Mouse (Mus musculus): Measurements from ENCODE around the gene Prom1.

The Prom1 gene

DNA sequence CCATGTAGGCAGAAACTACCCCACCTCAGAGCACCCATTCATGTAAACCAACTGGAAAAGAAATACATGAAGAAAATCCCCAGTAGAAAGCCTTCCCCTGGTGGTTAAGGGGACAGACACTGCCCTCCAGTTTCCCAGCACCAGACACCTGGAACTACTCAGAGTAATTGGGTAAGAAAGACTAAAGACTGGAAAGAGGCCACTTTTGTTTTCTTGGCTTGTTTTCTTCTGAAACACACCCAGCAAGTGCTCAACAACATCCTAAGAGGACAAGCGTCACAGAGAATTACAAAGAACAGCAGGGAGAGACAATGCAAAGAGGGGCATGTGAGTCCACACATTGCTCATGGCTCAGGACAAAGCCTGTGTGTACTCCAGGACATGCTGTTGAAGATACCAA is 20.7 kb downstream of the Prom1 start:
- in situ Hi-C loops (cut with MboI; ENCODE audit: unreplicated experiment in 2 of 2), result no loop called here

DNA sequence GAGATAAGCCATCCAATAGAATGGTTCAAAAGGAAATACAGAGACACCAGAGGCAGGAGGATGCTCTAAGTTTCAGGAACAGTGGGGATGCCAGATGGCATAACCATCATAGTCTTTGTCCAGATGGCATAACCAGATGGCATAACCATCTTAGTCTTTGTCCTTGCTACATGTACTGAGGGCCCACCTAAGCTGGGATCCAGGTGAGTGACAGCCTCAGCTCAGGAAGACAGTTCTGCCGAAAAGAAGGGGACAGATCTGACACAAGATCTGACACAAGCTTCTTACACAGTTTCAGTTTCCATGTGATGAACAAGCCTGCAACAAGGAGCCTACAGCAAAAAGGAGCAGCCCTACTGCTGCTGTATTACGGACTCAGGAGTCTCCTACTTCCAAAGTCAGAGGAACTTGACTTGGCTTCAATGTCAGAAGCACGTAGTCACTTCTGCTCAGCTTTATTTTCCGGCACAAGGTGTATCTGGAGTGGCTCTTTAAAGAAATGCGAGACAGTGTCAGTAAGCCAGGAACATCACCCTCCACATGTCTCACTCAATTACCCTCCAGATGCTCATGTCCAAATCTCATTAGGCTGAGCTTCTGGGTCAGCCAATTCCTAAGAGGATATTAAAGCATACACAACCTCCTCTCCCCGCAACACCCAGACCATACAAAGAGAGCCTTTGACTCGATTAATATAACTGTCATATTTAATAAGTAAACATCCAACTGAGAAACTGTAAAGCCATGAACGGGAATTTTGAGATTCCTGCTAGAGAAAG is 21.4 kb downstream of the Prom1 start:
- in situ Hi-C loops (cut with MboI; ENCODE audit: unreplicated experiment in 2 of 2), result no loop called here

DNA sequence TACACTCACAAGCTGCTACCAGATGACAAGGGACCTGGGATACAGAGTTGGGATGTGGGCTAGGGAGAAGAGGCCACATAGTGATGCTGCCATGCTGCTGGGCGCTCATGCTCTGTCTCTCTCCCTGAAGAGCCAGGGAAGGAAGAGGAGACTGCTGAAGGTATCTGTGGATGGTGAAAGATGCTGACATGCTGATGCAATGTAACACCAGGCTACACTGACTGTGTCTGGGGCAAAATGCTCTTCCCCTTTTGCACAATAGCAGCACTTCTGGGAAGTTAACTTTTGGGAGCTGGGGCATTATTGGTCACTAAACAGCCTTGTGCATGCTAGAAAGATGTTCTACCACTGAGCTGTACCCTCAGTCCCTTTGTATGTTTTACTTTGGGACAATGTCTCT is 26.4 kb downstream of the Prom1 start:
- in situ Hi-C loops (cut with MboI; ENCODE audit: unreplicated experiment in 2 of 2), result no loop called here

DNA sequence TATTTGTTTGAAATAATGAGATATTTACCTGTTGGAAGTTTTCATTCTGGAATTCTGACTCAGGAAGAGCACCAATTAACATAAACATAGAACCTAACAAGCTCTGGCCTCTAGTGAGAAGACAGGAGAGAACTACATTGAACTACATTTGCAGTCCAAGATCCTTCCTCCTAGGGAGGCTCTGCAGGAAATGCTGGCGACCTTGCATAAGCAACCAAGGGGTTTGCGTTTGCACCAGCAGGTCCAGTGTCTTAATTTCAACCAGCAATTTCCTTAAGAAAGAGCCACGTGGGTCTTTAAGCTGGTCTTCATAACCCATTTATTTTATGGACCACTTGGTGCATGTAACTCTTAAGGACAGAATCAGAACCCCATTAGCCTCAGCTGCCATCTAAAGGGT is 28.2 kb downstream of the Prom1 start:
- in situ Hi-C loops (cut with MboI; ENCODE audit: unreplicated experiment in 2 of 2), result loop anchor here in 1 of 2 experiments (25.0 kb wide), 1 partner anchor 764 kb away; no protein-coding TSS in a partner anchor

DNA sequence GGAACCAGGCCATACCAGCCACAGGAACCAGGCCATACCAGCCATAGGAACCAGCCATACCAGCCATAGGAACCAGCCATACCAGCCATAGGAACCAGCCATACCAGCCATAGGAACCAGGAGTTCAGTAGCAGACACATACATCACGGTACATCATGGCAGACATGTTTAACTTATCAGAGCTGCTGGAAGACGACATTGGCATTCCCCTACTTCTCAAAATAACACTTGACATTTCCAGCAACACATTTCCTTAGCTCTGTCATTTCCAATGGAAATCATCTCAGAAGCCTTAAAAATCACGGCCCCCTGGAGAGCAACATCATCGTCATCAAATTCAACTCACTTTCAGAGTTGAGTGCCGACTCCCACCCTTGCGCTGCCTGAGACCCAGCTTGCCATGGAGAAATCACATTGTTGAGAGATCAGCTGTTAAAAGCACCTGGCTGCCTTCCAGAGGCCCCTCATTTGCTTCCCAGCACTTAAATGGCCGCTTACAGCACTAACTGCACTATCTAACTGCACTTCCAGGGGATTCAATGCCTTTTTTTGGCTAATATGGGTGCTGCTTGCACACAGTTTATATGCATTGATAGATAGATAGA is 31.2 kb downstream of the Prom1 start:
- in situ Hi-C loops (cut with MboI; ENCODE audit: unreplicated experiment in 2 of 2), result loop anchor here in 1 of 2 experiments (25.0 kb wide), 1 partner anchor 767 kb away; no protein-coding TSS in a partner anchor

DNA sequence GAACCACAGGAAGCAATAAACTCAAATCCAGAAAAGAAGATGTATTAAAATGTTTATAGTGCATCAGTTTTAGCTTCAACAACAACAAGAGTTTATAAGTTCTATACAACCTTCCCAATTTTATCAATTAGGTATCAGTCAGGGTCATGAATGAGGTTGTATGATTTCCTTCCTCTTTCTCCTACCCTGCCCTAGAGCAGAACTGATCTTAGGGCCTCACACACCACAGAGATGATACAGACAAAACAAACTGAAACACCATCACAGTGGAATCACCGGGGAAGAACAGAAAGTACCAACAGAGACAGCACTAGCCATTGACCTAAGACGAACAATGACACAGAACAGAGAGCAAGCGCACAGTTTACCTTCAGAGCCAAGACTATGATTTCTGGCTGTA is 43.6 kb downstream of the Prom1 start:
- in situ Hi-C loops (cut with MboI; ENCODE audit: unreplicated experiment in 2 of 2), result loop anchor here in 1 of 2 experiments (10.0 to 25.0 kb wide), 2 partner anchors 107 to 779 kb away; no protein-coding TSS in a partner anchor

DNA sequence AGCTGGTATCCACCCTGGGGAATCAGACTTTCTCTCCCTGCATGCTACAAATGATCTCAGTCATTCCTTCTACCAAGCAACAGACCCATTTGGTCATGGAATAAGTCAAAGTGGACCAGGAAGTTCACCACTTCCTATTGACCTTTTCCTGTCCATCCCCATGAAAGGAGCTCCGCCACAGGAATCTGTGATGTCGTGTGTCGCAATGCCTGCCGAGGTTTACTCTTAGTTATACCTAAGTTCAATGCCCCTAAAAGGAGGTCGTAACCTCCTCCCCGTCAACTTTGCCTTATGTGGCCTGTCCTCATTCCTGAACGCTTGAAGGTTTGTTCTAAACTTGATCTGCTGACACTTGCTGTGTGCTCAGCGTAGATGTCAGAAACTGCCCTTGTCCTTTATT is 51.6 kb downstream of the Prom1 start:
- in situ Hi-C loops (cut with MboI; ENCODE audit: unreplicated experiment in 2 of 2), result loop anchor here in 1 of 2 experiments (5.0 to 25.0 kb wide), 3 partner anchors 115 to 787 kb away; no protein-coding TSS in a partner anchor

DNA sequence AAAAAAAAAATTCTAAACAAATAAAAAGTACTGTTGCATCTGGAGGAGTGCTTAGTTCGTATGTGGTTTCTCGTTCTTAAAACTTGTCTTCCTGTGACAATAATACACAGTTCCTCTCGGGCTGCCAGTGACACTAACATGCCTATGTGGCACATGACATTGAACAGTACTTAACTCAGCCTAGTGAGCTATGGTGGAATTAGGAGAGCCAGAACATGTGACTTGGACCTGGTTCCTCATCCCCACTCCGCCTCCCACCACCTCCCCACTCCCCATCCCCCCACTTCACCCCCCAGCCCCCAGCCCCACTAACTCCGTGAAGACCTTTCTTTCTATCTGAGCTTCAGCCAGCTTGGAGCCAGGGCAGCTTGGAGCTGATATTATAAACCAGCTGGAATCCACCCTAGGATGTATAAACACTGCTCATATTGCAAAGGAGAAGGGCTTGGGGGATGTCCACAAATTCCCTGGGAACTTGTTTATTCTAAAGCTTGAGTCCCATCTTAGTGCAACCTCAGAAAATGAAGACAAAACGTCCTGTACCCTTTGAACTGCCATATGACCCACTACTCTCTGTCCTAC is 52.3 kb downstream of the Prom1 start:
- in situ Hi-C loops (cut with MboI; ENCODE audit: unreplicated experiment in 2 of 2), result loop anchor here in 1 of 2 experiments (5.0 kb wide), 1 partner anchor 223 kb away; no protein-coding TSS in a partner anchor

DNA sequence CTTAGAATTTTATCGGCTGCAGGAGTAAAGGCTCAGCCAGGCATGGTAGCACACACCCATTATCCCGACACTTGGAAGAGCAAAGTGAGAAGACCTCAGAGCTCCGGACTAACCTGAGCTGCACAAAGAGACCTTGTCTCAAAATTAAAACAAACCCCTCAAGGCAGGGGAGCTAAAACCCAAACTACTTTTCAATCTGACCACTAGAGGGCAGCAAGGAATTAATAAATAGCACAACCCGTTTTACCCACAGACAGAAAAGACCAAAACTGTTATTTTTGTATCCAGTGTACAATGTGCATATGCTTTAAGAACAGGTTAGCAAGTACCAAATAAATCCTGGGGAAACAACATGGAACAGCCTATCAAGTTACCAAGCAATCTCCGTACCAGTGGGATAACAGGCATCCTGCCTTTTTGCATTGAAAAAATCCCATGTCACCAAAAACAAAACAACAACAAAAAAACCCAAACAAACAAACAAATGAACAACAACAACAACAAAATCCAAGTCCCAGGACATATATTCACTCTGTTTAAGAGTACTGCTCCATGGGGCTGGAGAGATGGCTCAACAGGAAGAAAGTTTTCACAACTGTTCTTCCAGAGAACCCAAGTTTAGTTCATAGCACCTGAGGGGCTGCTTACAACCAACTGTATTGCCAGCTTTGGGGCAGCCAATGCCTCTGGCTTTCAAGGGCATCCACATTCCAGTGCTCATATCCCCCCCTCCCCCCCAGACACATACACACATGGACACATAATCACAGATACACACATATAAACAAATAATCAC is 53.1 kb downstream of the Prom1 start:
- in situ Hi-C loops (cut with MboI; ENCODE audit: unreplicated experiment in 2 of 2), result loop anchor here in 1 of 2 experiments (5.0 kb wide), 1 partner anchor 224 kb away; no protein-coding TSS in a partner anchor

DNA sequence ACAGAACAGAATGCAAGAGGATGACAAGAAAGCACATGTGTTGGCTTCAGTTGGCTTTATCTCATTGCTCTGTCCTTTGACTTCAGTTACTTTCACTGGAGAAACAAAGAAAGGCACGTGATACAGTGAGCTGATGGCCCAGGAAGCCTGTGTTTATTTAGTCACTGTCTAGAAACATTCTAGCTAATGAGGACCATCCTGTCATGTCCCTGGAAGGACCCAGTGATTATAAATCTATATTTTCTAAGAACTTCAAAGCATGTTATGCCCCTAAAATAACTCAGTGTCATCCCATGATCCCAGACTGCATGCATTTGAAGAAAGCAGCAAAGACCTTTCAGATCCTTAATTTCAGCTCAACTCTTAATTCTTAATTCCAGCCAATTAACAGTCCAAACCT is 60.1 kb downstream of the Prom1 start:
- in situ Hi-C loops (cut with MboI; ENCODE audit: unreplicated experiment in 2 of 2), result no loop called here

DNA sequence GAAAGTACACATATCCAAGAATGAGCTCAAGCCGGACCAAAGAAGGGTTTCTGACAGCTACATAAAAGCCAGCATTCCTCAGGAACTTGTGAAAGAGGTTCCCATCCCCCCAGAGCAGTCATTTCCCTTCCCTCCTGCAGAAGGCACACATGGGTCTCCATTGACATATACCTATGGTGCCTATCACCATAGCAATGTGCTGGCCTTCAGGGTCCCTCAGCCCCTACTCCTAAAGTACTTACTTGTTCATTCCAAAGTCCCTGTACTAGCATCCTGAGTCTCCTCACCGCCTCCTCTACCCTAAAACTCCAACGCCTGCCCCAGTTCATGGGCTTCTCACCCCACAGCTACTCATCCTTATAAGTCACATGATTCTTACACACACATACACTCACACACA is 60.8 kb downstream of the Prom1 start:
- in situ Hi-C loops (cut with MboI; ENCODE audit: unreplicated experiment in 2 of 2), result no loop called here

DNA sequence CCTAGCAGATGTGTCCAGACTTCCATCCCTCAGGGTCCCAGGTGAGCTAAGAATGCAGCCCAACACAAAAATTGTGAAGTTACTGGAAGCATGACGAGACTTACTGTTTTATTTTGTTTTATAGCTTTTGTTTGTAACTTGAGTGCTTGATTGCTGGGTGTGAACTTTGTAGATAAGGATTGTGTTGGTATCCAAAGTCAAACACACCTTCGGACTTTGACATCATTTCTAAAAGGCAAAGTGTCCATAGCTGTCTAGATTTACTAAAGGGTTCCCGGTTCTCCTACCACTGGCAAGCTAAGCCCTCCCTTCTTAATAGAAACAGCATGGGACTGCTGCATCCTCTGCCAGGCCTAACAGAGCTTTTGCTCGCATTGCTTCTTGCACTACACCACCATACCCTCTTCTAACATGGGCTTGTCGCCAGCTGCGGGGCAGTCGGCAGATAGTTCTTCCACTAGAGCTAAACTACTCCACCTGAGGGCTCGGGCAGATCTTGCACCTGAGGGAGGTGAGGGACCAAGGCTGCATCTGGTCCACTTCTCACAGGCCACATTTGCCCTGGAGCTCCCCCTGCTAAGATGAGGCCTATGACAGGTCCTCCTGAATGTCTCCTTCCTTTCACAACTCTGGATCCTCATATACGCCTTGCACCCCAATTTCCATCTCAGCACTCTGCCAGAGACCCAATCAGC is 103.4 kb downstream of the Prom1 start:
- in situ Hi-C loops (cut with MboI; ENCODE audit: unreplicated experiment in 2 of 2), result loop anchor here (10.0 kb wide), 2 partner anchors 154 to 234 kb away; no protein-coding TSS in a partner anchor

DNA sequence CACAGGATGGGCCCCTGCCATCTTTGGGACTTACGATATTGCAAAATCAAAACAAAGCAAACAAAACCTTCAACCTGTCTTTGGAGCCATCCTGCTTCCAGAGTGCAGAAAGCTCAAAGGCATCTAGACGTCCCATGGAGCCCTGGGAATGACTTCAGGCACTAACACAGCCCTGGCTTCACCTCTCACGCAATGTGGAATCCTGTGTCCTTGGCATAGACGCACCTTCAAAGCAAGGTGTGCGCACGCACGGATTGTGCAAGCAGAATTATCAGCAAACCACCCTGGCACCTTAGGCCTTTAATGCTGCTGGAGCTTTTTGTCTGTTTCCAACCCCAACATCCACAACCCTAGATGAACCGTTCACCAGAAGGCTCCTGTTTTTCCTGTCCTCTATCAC is 104.2 kb downstream of the Prom1 start:
- in situ Hi-C loops (cut with MboI; ENCODE audit: unreplicated experiment in 2 of 2), result loop anchor here (10.0 kb wide), 2 partner anchors 153 to 233 kb away; no protein-coding TSS in a partner anchor

DNA sequence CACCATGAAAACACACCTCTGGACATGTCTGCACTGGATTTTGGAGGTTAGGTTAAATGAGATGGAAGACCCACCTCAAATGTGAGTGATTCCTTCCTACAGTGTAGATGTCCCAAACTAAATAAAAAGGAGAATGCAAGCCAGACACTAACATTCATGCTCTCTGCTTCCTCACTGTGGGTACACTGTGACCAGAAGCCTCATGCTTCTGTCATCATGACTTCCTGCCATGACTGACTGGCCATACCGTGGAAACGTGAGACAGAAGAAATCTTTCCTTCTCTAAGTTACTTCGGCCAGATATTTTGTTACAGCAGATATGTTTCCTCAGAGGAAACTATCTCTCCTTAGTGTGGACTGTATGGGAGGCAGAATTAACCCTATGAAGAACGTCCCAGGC is 105.7 kb downstream of the Prom1 start:
- in situ Hi-C loops (cut with MboI; ENCODE audit: unreplicated experiment in 2 of 2), result loop anchor here (10.0 kb wide), 2 partner anchors 151 to 231 kb away; no protein-coding TSS in a partner anchor

DNA sequence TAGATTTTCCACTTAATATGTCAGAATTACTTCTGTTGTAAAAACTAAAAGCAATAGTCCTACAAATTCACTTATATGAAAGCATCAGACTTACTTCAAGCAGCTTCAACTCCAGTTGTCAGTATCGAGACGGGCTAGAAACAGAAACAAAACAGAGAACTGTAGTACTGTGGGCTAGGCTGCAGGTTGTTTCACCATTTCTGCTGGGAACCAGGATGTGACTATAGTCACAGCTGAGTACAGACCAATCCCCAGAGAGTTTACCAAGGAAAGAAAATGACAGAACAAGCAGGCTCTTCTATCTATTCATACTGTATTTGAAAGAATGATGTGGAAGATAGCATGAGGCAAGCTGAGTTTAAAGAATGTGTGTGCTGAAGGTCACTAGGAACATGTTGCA is 106.9 kb downstream of the Prom1 start:
- in situ Hi-C loops (cut with MboI; ENCODE audit: unreplicated experiment in 2 of 2), result loop anchor here (5.0 to 10.0 kb wide), 3 partner anchors 73 to 230 kb away; no protein-coding TSS in a partner anchor

DNA sequence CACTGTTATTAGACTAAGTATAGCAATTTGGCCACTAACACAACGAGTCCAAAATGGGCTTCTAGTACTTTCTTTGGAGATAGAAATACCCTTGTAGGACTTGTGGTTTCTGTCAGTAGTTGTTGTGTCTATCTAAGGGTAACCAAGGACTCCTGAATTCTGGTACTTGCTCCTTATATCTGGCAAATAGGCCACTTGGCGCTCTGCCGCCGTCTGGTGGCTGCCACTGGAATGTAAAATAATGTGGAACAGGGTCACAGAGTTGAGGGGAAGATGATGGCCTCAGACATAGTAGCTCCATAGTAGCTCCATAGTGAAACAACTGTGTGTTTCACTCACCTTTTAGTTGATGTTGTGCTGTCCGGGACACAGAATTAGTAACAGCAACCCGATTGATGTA is 111.5 kb downstream of the Prom1 start:
- in situ Hi-C loops (cut with MboI; ENCODE audit: unreplicated experiment in 2 of 2), result loop anchor here (5.0 to 10.0 kb wide), 3 partner anchors 68 to 226 kb away; no protein-coding TSS in a partner anchor

DNA sequence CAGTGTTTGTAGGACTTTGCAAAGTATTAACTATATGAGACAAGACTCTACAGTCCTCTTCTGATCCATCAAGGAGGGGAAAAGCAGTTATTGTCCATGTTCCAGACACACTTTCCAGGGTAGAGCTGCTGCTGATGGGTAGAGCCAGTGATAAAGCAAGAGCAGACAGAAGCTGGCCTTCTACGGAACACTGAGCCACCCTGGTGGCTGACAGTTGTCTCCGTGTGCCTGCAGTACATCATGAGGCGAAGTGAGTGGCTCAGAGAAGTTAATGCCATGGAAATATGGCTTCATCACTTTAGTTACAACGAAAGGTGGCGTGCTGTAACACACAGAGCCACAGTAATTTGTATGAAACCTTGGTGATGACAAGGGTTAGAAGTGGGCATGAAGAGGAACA is 112.8 kb downstream of the Prom1 start:
- in situ Hi-C loops (cut with MboI; ENCODE audit: unreplicated experiment in 2 of 2), result no loop called here

DNA sequence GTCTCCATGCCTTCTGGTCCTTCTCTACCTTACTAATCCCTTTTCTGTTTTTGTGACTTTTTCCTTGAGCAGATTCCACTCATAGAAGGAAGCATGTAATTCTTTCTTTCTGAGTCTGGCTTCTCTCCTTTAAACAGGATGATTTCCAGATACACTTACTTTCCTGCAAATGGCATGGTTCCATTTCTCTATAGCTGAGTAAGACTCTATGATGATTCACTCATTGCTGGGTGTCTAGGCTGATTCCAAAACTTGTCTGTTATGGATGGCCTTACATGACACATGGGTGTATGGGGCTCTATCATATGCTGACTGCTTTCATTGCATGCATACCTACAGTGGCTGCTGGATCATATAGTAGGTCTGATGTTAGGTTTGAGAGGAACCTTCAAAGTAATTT is 115.6 kb downstream of the Prom1 start:
- in situ Hi-C loops (cut with MboI; ENCODE audit: unreplicated experiment in 2 of 2), result no loop called here

DNA sequence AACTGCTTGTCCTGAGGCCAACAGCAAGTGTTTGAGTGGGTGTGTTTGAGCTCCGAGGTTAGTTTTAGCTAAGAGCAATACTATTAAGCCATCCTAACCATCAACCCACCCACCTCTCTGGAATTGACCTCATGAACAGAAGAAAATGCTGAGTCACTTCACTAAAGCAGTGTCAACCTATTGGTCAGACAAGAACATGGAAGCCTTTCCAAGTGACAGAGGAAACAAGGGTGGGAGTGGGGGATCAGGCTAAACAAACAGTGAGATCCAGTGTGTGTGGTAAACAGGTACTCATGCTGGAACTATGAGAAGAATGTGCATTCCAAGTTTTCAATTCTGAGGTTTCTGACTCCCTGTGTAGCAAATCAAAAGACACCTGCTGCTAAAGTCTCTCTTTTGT is 118.9 kb downstream of the Prom1 start:
- in situ Hi-C loops (cut with MboI; ENCODE audit: unreplicated experiment in 2 of 2), result no loop called here

DNA sequence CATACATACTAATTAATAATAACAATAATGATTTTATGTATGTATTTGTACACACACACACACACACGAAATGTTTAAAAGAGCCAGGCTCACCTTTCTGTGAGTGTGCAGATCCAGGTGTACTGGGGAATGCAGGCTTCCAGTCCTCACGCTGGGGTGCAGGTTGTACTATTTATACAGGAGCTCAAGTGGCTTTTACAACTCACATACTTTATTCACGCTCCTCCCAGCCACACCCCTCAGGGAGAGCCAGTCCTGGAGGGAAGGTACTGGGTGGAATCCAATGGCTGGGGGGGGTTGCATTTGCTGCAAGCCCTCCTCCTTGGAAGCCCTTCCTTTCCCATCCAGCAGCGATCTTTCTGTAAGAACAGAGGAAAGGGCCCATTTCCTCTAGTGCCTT is 120.2 kb downstream of the Prom1 start, which contains the start of gene Fgfbp1:
Gene Fgfbp1 (minus strand): TSS at position 160 of the 400 bp plus-strand sequence.
- in situ Hi-C loops (cut with MboI; ENCODE audit: unreplicated experiment in 2 of 2), result no loop called here
